Mouse (Mus musculus) lung, adult 2 months (tissue): ENCODE measurements around the gene Ccdc83. TPM values are rescaled to one million over a fixed set of nuclear protein-coding genes. Genes with fewer than 3 reads are reported as not detected.
A peak's percentile ranks its signal among the peaks of the same experiment; 100 is the strongest.

Experiments used
- DNase-seq: peaks from one replicate; pipeline ENCODE4 v3.0.0; 2022
- H3K4me1 ChIP-seq: fragments of 200-500 bp; 2 replicates; pipeline ENCODE4 v1.6.1; 2011; ENCODE audit warnings: low read length; ENCODE audit not compliant: control insufficient read depth, insufficient read depth
- H3K4me3 ChIP-seq: fragments of 200-500 bp; replicated peaks from 2 replicates; pipeline ENCODE3; 2011; ENCODE audit warnings: low read depth, mild to moderate bottlenecking, control low read depth, low read length; ENCODE audit errors: extremely low read depth
- CTCF ChIP-seq: fragments of 200-500 bp; IDR thresholded peaks from 2 replicates; pipeline ENCODE4 v1.5.1; 2011; ENCODE audit warnings: mild to moderate bottlenecking, low read length, control low read depth; ENCODE audit not compliant: insufficient read depth
- POLR2A ChIP-seq: fragments of 200-500 bp; IDR thresholded peaks from 2 replicates; pipeline ENCODE4 v1.6.1; 2011; ENCODE audit warnings: low read depth, mild to moderate bottlenecking, control low read depth, low read length, borderline replicate concordance; ENCODE audit errors: extremely low read depth
- WGBS: fragments of 180-500 bp; shearing (Covaris S2); methylation state at CpG from one replicate; pipeline ENCODE4 v1.1.7; 2018; 5-methylcytosine and 5-hydroxymethylcytosine counted together
- polyA plus RNA-seq: library from polyadenylated mRNA; depleted of rRNA; stranded (reverse); fragments of >200 nt; gene quantifications from 2 replicates; pipeline ENCODE4 v1.2.3, GENCODE M21; 2012

The Ccdc83 gene
- polyA plus RNA-seq, 1 experiment: 0.13 TPM

DNA sequence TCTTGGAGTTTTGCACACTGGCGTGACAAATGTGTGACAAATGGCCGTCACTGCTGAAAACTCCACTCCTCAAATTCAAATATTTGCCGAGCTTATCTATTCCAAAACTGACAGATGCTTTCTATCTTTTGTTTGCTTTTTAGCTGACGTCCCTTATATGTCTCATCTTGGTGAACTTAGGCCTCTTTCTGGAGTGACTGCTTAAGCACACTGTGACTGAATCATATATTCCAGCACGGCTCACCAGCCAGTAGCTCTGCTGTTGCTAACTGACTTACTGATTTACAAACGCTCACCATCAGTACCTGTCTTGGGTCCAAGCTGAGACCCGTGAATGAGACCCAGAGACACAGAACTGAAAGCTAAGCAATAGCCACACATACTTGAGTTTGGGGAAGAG lies 19.2 kb upstream of the Ccdc83 start:
- WGBS: 32% methylated on average over 7 of the region's 7 CpGs
- TF ChIP-seq CTCF (no peak), POLR2A (no peak)
- no peaks in the 10 kb centered on the region; the same call in 1 of the 2 replicates for H3K4me1 ChIP-seq

GRCm38 (mm10) chr7:90282786-90283185 lies 17.2 kb upstream of the Ccdc83 start:
- TF ChIP-seq CTCF (no peak), POLR2A (no peak)
- no peak overlapping the region for H3K4me3 ChIP-seq
- no peaks in the 10 kb centered on the region; the same call in 1 of the 2 replicates for H3K4me1 ChIP-seq
- WGBS: 65% methylated on average over 1 of the region's 1 CpGs
- no peak for DNase-seq

More for the DNA sequence above, 19.2 kb upstream of the Ccdc83 start:
- no peak for DNase-seq
- H3K4me3 ChIP-seq: no peak overlapping the region

DNA sequence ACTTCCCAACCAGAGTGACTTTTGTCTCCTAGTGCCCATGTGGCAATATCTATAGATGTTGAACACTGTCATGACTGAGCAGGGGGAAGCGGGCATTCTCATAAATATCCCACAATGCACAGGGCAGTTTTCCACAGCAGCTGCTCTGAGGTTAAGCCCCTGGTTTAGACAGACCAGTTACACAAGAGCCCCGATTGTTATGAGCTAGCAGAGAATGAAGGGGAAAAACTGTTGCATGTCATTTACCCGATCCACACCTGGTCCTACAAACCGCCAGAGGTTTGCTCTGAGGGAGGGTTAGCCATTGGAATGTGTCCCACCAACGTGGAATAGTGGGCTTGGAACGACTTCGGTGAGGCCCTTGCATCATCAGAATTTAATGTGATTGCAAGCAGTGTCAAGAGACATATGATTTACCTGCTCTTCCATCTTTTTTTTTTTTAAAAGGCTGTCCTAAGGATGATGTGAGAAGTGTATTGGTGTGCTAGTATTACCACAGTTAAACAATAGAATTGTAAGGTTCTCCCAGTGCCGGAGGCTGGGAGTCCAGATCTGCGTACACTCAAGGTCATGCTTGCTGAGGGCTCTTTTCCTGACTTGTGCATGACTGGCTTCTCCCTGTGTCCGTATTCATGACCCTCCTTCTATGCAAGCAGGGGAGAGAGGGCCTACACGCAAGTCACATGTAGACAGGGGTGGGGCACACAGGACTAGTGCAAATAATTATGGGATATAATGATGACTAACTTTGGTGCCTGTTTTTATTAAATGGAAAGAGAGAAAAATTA lies 16.4 kb upstream of the Ccdc83 start:
- no peak overlapping the region for H3K4me3 ChIP-seq
- H3K4me1 ChIP-seq: no peaks in the 10 kb centered on the region; the same call in 1 of the 2 replicates
- no peak for DNase-seq
- no peak for TF ChIP-seq POLR2A
- TF ChIP-seq CTCF: no peak
- WGBS: 62% methylated on average over 11 of the region's 11 CpGs

- no peak for DNase-seq
- Histone ChIP-seq H3K4me1 (no peaks in the 10 kb centered on the region; the same call in 1 of the 2 replicates), H3K4me3 (no peak overlapping the region)
- whole genome bisulfite sequencing: 59% methylated on average over 8 of the region's 8 CpGs
- TF ChIP-seq POLR2A (no peak), CTCF (no peak)
Observed at GRCm38 (mm10) chr7:90280878-90281277, 15.3 kb upstream of the Ccdc83 start.

DNA sequence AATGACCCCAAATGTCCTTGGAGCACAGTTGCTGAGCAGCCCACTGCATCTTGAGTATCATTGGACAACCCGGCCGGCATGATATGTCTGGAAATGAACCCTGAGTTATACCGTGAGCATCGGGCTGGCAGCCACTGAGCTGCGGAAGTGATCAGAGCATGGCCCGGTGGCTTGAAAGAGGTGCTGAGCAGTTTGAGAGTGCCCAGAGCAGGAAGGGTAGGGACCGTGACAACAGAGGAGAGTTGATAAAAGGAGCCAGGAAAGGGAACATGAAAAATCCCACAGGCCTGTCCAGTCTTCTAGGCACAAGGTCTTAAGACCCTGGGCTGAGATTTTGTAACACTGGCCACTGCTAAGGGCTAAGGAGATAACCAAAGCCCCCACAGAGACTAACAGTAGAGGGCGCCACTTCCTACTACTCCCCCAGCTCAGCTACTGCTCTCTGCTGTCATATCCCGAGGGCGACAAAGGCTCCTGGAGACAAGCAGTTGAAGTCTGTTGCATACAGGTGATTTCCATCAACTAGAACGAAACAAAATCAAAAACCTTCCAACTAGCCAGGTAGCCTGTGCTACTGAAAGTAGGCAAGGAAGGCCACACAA lies 14.8 kb upstream of the Ccdc83 start:
- Histone ChIP-seq H3K4me1 (no peaks in the 10 kb centered on the region; the same call in 1 of the 2 replicates), H3K4me3 (no peak overlapping the region)
- peak; percentile 29 for DNase-seq
- TF ChIP-seq POLR2A (no peak), CTCF (peak; percentile 57)
- 65% methylated on average over 11 of the region's 11 CpGs for WGBS

DNA sequence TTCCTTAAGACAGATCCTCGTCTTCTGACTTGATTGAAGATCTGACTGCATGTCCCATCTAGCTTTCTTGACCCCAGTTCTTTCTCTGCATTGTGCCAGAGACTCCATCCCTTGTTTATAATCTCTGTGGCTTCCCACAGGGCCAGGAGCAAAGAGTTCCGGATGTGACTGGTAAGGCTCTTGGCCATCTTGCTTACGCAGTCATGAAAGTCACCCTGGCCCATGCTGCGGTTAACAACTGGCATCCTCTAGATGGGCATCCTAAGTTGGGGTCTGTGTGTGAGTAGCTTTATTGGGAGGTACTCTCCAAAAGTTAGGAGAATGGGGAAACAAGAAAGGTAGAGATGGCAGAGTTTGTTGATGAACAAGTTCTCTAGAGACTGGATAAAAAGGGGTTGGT lies 13.6 kb upstream of the Ccdc83 start:
- no peak overlapping the region for H3K4me3 ChIP-seq
- 87% methylated on average over 4 of the region's 4 CpGs for WGBS
- DNase-seq: no peak
- H3K4me1 ChIP-seq: no peaks in the 10 kb centered on the region
- TF ChIP-seq POLR2A: no peak
- no peak for TF ChIP-seq CTCF

- peak; percentile 23 for DNase-seq
- Histone ChIP-seq H3K4me3 (no peak overlapping the region), H3K4me1 (no peaks in the 10 kb centered on the region)
- 38% methylated on average over 4 of the region's 4 CpGs for WGBS
- TF ChIP-seq CTCF (no peak), POLR2A (no peak)
Observed at GRCm38 (mm10) chr7:90277769-90278168, 12.2 kb upstream of the Ccdc83 start.

DNA sequence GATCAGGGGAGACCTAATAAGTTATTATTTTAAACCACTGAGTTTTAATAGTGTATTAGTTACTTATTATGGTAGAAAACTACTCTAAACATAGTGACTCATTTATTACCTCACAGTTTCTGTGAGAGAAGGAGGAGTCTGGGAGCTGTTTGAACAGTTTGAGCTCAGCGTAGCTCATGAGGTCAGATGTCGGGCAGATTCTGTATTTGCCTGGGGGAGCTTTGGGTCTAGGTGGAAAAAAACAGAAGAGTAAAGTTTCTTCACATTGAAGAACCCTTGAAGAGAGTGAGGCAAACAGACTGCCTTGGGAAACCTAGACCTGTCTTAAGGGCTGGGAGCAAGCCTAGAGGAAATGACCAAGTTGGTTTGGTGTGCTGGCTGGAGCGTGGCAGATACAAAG lies 11.7 kb upstream of the Ccdc83 start:
- Histone ChIP-seq H3K4me1 (no peaks in the 10 kb centered on the region), H3K4me3 (no peak overlapping the region)
- TF ChIP-seq CTCF (no peak), POLR2A (no peak)
- WGBS: 49% methylated on average over 3 of the region's 3 CpGs
- DNase-seq: no peak

GRCm38 (mm10) chr7:90274561-90275100 lies 9.1 kb upstream of the Ccdc83 start:
- DNase-seq: no peak
- H3K4me3 ChIP-seq: no peak overlapping the region
- TF ChIP-seq CTCF: no peak
- no peak for TF ChIP-seq POLR2A
- H3K4me1 ChIP-seq: no peaks in the 10 kb centered on the region
- 63% methylated on average over 11 of the region's 11 CpGs for WGBS

DNA sequence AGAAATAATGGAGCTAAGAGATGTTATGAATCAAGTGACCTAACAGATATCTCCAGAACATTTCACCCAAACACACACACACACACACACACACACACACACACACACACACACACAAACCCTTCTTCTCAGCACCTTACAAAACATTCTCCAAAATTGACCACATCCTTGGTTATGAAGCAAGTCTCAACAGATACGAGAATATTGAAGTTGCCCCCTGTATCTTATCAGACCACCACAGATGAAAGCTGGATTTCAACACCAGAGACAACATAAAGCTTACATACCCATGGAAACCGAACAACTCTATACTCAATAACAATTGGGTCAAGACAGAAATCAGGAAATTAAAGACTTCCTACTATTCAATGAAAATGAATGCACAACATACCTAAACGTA lies 4.6 kb upstream of the Ccdc83 start:
- H3K4me1 ChIP-seq: peaks cover 3% of the 10 kb centered on the region; the same call in 1 of the 2 replicates
- TF ChIP-seq POLR2A: no peak
- no peak for TF ChIP-seq CTCF
- H3K4me3 ChIP-seq: no peak overlapping the region
- WGBS: 50% methylated on average over 3 of the region's 3 CpGs
- no peak for DNase-seq
